Mouse (Mus musculus) cerebellum, adult 2 months (tissue): ENCODE measurements around the gene Cenpx.

ENCODE experiments used
- CTCF ChIP-seq: fragments of 200-500 bp; IDR thresholded peaks from 2 replicates; pipeline ENCODE4 v1.5.1; 2011; ENCODE audit warnings: low read depth, mild to moderate bottlenecking, control low read depth, low read length, moderate library complexity, borderline replicate concordance; ENCODE audit not compliant: insufficient read depth
- POLR2A ChIP-seq: fragments of 200-500 bp; IDR thresholded peaks from 2 replicates; pipeline ENCODE4 v1.6.1; 2011; ENCODE audit warnings: low read length, control low read depth, borderline replicate concordance; ENCODE audit not compliant: insufficient read depth

GRCm38 (mm10) chr11:120715131-120715530, 1.6 kb upstream of the Cenpx start:
- TF ChIP-seq CTCF (no peak), POLR2A (no peak)
